Mouse (Mus musculus): Measurements from ENCODE around the gene Htra3.

GRCm38 (mm10) chr5:35609971-35610370 lies 69.6 kb downstream of the Htra3 start:
- TF ChIP-seq CTCF (conservative IDR thresholded peaks at IDR 0.05; ENCODE audit: insufficient read depth, insufficient read length, low read depth, low read length) (no peak), POLR2A (IDR thresholded peaks at IDR 0.05; ENCODE audit: low read depth, low read length) (no peak)
